Mouse (Mus musculus) heart, adult 2 months (tissue): ENCODE data around the gene Azin2. TPM values are rescaled to one million over a fixed set of nuclear protein-coding genes. Genes with fewer than 3 reads are reported as not detected.

Source experiments
- DNase-seq, 2 experiments: peaks; one replicate each; pipeline ENCODE4 v3.0.0; 2021
- H3K27ac ChIP-seq: fragments of 200-600 bp; 2 replicates; pipeline ENCODE4 v1.8.1; 2022
- H3K27me3 ChIP-seq: fragments of 200-500 bp; 2 replicates; pipeline ENCODE4 v1.6.1; 2012; ENCODE audit warnings: mild to moderate bottlenecking, low read length, inconsistent platforms, mixed read lengths; ENCODE audit not compliant: control insufficient read depth, insufficient read depth
- H3K36me3 ChIP-seq: fragments of 200-500 bp; 2 replicates; pipeline ENCODE4 v1.6.1; 2012; ENCODE audit warnings: low read length, inconsistent platforms; ENCODE audit not compliant: control insufficient read depth, insufficient read depth
- H3K4me1 ChIP-seq: fragments of 200-500 bp; 2 replicates; pipeline ENCODE4 v1.6.1; 2011; ENCODE audit warnings: low read length; ENCODE audit not compliant: control insufficient read depth, insufficient read depth
- H3K4me3 ChIP-seq: fragments of 200-600 bp; 2 replicates; pipeline ENCODE4 v1.8.1; 2022
- H3K79me2 ChIP-seq: fragments of 200-500 bp; replicated peaks from 2 replicates; pipeline ENCODE4 v1.6.1; 2012; ENCODE audit warnings: mild to moderate bottlenecking, inconsistent platforms, low read length, moderate library complexity, mixed read lengths; ENCODE audit not compliant: control insufficient read depth, insufficient read depth
- H3K9ac ChIP-seq: fragments of 200-500 bp; 2 replicates; pipeline ENCODE4 v1.6.1; 2012; ENCODE audit warnings: low read depth, mild to moderate bottlenecking, control low read depth, inconsistent platforms, low read length, mixed read lengths
- CTCF ChIP-seq: fragments of 200-600 bp; IDR thresholded peaks from 2 replicates; pipeline ENCODE4 v1.8.1; 2022; ENCODE audit warnings: antibody characterized with exemption, mild to moderate bottlenecking, moderate library complexity
- EP300 ChIP-seq: fragments of 200-500 bp; IDR thresholded peaks from 2 replicates; pipeline ENCODE4 v1.6.1; 2011; ENCODE audit warnings: low read depth, low read length, control low read depth; ENCODE audit not compliant: insufficient read depth
- POLR2A ChIP-seq: fragments of 200-500 bp; IDR thresholded peaks from 2 replicates; pipeline ENCODE4 v1.6.1; 2011; ENCODE audit warnings: mild to moderate bottlenecking, low read depth, low read length, control low read depth; ENCODE audit not compliant: insufficient read depth
- WGBS: fragments of 180-500 bp; shearing (Covaris S2); methylation state at CpG from one replicate; pipeline ENCODE4 v1.1.7; 2018; 5-methylcytosine and 5-hydroxymethylcytosine counted together
- intact Hi-C: fragments of 180-260 bp; cut with DNase I; formaldehyde crosslinking; loops from one replicate; pipeline ENCODE4 v1.15.1; 2025
- polyA plus RNA-seq: library from polyadenylated mRNA; depleted of rRNA; stranded (reverse); fragments of >200 nt; gene quantifications from 2 replicates; pipeline ENCODE4 v1.2.3, GENCODE M21; 2012
- total RNA-seq, 2 experiments: library from RNA; stranded (reverse); gene quantifications; 2 replicates each; pipeline ENCODE4 v1.2.3; 2021

Gene Azin2
- total and polyA plus RNA-seq, 3 experiments: 2.0 to 3.7 (median 3.0) TPM

DNA sequence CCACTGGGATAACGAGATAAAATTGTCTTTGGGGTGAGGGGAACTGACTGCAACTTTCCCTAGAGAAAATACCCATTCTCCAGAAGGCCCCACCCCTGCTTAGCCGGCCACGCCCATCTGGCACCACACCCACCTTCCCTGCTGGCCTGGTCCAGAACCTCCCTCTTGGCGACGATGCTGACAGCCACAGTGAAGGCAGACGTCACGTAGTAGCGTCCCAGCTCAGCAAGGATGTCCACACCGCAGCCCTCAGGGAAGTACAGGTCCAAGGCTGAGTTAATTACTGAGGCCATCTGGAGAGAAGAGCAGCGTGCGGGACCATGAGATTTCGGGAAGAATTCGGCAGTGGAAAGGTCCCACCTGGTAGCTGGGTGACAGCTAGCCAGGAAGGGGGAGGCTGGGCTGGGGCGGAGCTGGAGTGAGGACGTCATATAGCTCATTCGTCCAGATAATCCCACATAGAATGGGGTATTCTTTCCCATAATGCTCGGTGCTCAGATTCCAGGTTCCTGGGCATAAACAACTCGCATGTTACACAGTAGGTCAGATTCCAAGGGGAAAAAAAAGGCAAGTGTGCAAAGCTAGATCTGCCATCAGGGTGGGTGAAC, 14.8 kb downstream of the Azin2 start:
- Histone ChIP-seq H3K4me3 (no peak overlapping the region), H3K9ac (no peak overlapping the region), H3K4me1 (no peaks in the 10 kb centered on the region; the same call in none of the 2 replicates), H3K27me3 (no peaks in the 10 kb centered on the region), H3K79me2 (no peaks in the 10 kb centered on the region), H3K27ac (no peak overlapping the region), H3K36me3 (no peaks in the 10 kb centered on the region)
- intact Hi-C loops: no loop called here
- no peak for DNase-seq
- 22% methylated on average over 18 of the region's 18 CpGs for WGBS
- TF ChIP-seq EP300 (no peak), POLR2A (no peak), CTCF (no peak)

DNA sequence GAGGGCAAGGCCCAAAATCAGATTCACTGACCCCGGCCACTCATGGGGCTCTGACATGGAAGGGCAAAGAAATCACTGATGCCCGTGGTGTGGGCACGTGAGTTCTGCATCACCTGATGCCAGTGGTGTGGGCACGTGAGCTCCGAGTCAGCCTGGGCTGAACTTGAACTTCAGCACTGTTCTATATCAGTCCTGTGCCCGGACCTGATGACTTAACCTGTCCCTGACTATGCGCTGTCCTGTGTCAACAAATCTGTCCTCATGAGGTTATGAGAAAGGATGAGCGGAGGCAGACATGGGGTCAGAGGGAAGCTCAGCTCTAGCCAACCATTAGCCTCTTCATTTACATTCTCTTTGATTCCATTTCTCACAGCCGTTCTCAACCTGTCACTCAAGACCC, 15.5 kb downstream of the Azin2 start:
- no peak for DNase-seq
- no peaks in the 10 kb centered on the region for H3K27me3 ChIP-seq
- no peak for TF ChIP-seq EP300
- intact Hi-C loops: no loop called here
- H3K9ac ChIP-seq: no peak overlapping the region
- H3K79me2 ChIP-seq: no peaks in the 10 kb centered on the region
- no peak overlapping the region for H3K27ac ChIP-seq
- no peaks in the 10 kb centered on the region; the same call in none of the 2 replicates for H3K4me1 ChIP-seq
- H3K4me3 ChIP-seq: no peak overlapping the region
- H3K36me3 ChIP-seq: no peaks in the 10 kb centered on the region
- 88% methylated on average over 9 of the region's 9 CpGs for WGBS

DNA sequence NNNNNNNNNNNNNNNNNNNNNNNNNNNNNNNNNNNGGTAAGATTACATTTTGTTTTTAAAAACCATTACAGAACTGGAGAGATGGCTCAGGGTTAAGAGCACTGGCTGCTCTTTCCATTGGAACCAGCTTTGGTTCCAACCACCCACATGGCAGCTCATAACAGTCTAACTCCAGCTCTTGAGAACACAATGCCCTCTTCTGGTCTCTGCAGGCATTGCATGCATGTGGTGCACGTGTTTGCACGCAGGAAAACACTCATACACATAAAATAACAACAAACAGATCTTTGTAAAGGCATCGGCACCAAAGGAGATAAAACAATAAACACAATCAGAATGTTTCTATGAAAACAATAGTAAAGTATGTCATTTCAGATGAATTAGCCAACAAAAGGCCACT, 19.9 kb downstream of the Azin2 start:
- no peak overlapping the region for H3K27ac ChIP-seq
- H3K27me3 ChIP-seq: no peaks in the 10 kb centered on the region
- H3K79me2 ChIP-seq: no peaks in the 10 kb centered on the region
- H3K36me3 ChIP-seq: no peaks in the 10 kb centered on the region
- TF ChIP-seq EP300 (no peak), POLR2A (no peak), CTCF (peak; percentile 39)
- H3K4me1 ChIP-seq: no peaks in the 10 kb centered on the region; the same call in 1 of the 2 replicates
- intact Hi-C loops: no loop called here
- no peak for DNase-seq
- H3K4me3 ChIP-seq: no peak overlapping the region
- WGBS: 58% methylated on average over 3 of the region's 3 CpGs
- H3K9ac ChIP-seq: no peak overlapping the region

DNA sequence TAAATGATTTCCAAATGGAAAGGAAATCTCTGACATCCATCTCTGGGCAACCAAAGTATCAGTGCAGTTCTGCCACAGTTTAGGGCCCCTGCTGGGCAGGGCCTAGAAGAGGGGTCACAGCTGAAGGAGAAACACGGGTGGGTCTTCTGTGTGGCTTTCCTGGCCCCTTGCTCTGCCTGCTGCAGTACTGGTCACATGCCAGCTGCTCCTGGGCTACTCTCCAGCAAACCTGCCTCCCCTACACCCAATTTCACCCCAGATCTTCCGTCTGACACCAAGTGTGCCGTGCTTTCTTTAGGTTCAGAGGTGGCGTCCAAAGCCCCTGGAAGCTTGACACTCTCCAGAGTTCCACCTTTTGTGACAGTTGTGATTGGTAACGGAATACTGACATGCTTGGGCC, 26.6 kb downstream of the Azin2 start:
- TF ChIP-seq POLR2A: no peak
- TF ChIP-seq EP300: no peak
- TF ChIP-seq CTCF: no peak
- intact Hi-C loops: no loop called here
- no peak overlapping the region for H3K27ac ChIP-seq
- H3K79me2 ChIP-seq: no peaks in the 10 kb centered on the region
- WGBS: 63% methylated on average over 5 of the region's 5 CpGs
- DNase-seq: no peak
- no peaks in the 10 kb centered on the region for H3K36me3 ChIP-seq
- H3K4me3 ChIP-seq: no peak overlapping the region
- no peak overlapping the region for H3K9ac ChIP-seq
- H3K27me3 ChIP-seq: no peaks in the 10 kb centered on the region
- H3K4me1 ChIP-seq: no peaks in the 10 kb centered on the region

DNA sequence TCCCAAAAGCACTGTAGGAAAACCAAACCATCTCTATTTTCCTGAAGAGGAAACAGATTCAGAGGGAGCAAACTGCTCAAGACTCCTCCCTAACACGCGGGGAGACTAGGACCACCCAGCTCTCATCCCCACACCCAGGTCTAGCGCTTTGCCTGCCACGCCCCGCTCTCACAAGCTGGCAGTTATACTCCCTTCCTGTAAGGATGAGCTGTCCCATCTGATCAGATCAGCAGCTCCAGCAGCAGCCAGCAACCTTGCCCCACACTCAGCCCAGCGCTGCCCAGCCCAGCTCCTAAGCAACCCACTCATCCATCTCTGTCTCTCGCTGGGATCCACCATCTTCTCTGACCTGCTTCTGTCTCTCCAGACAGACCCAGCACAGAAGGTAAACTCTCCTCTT, 29.5 kb downstream of the Azin2 start:
- no peak overlapping the region for H3K4me3 ChIP-seq
- intact Hi-C loops: no loop called here
- no peaks in the 10 kb centered on the region for H3K27me3 ChIP-seq
- H3K79me2 ChIP-seq: no peaks in the 10 kb centered on the region
- H3K36me3 ChIP-seq: no peaks in the 10 kb centered on the region
- no peak overlapping the region for H3K27ac ChIP-seq
- DNase-seq: no peak
- H3K9ac ChIP-seq: no peak overlapping the region
- TF ChIP-seq POLR2A: no peak
- TF ChIP-seq CTCF: no peak
- no peak for TF ChIP-seq EP300
- H3K4me1 ChIP-seq: no peaks in the 10 kb centered on the region
- 66% methylated on average over 7 of the region's 7 CpGs for WGBS

DNA sequence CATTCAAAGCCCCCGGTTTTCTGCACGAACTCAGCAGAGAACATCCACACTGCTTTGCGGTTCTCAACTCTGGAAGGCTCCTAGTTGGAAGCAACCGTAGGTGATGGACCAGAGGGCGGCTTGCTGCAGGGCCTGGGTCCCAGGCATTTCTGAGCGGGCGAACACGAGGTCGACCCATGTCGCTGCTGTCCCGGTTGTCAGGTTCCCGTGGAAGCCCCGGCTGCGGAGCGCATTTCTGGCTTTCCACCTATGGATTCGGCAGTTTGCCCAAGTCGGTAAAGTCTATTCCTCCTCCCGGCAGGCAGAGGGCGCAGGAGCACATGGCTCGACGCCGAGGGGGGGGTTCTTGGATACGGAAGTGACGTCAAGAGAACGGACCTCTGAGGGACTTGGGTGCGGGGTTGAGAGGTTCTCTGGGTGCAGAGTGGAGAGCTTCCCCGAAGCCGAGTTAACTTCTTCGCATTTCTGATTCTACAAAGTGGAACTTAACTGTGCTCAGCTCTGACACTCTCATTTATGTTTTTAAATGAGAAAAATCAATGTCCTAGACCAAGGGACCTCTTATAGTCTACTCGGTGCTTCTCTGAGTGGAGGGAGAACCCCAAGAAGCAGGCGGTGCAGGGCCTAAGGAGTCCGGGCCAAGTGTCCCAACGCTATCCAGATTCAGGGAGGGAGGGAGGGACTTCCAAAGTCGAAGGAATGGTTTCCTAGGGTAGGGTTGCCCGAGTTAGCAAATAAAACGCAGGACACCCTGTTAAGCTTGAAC, 37.2 kb downstream of the Azin2 start:
- peak; percentile 76 to 82 for DNase-seq
- Histone ChIP-seq H3K4me3 (peak overlapping the region; percentile 54), H3K27ac (peak overlapping the region; percentile 58), H3K9ac (peak overlapping the region; percentile 41; the same call in 1 of the 2 replicates), H3K27me3 (no peaks in the 10 kb centered on the region), H3K36me3 (no peaks in the 10 kb centered on the region), H3K79me2 (no peaks in the 10 kb centered on the region), H3K4me1 (peaks cover 1% of the 10 kb centered on the region; the same call in 1 of the 2 replicates)
- intact Hi-C loops: loop anchor here (1.0 kb wide), 2 partner anchors 157 to 161 kb away; no protein-coding TSS in a partner anchor
- TF ChIP-seq POLR2A (peak; percentile 86), EP300 (peak; percentile 78; the same call in 1 of the 2 replicates), CTCF (peak; percentile 91)
- 10% methylated on average over 36 of the region's 36 CpGs for WGBS
